Mouse (Mus musculus) forebrain, embryonic 16.5 days (tissue): ENCODE results near the gene Gm20388. TPM values are rescaled to one million over a fixed set of nuclear protein-coding genes. Genes with fewer than 3 reads are reported as not detected.

Experiments
- ATAC-seq: fragments of 200-750 bp; cut with Nextera tagmentation; 2 replicates; pipeline ENCODE4 v1.8.0; 2017; ENCODE audit warnings: mild to moderate bottlenecking, moderate library complexity
- H3K27ac ChIP-seq: fragments of 300-500 bp; sonication (generic); 2 replicates; pipeline ENCODE4 v1.5.1; 2014; ENCODE audit warnings: low read length, control low read depth
- H3K27me3 ChIP-seq: fragments of 300-500 bp; sonication (generic); replicated peaks from 2 replicates; pipeline ENCODE4 v1.6.1; 2014; ENCODE audit warnings: low read length; ENCODE audit not compliant: control insufficient read depth, insufficient read depth
- H3K36me3 ChIP-seq: fragments of 300-500 bp; sonication (generic); 2 replicates; pipeline ENCODE4 v1.6.1; 2014; ENCODE audit not compliant: control insufficient read depth, insufficient read depth
- H3K4me1 ChIP-seq: fragments of 300-500 bp; sonication (generic); replicated peaks from 2 replicates; pipeline ENCODE4 v1.6.1; 2014; ENCODE audit warnings: low read length; ENCODE audit not compliant: control insufficient read depth, insufficient read depth
- H3K4me2 ChIP-seq: fragments of 300-500 bp; sonication (generic); 2 replicates; pipeline ENCODE4 v1.6.1; 2014; ENCODE audit warnings: mild to moderate bottlenecking, low read length, control low read depth
- H3K4me3 ChIP-seq: fragments of 300-500 bp; sonication (generic); replicated peaks from 2 replicates; pipeline ENCODE4 v1.5.1; 2014; ENCODE audit warnings: mild to moderate bottlenecking, low read length, control low read depth
- H3K9ac ChIP-seq: fragments of 300-500 bp; sonication (generic); replicated peaks from 2 replicates; pipeline ENCODE4 v1.6.1; 2014; ENCODE audit warnings: low read depth, low read length, control low read depth
- H3K9me3 ChIP-seq: fragments of 300-500 bp; sonication (generic); 2 replicates; pipeline ENCODE4 v1.6.1; 2016; ENCODE audit warnings: low read length; ENCODE audit not compliant: control insufficient read depth
- WGBS: fragments of 180-500 bp; shearing (Covaris S2); extraction: QIAGEN DNeasy Blood & Tissue Kit; methylation state at CpG from one replicate; pipeline ENCODE4 v1.1.7; 2014; 5-methylcytosine and 5-hydroxymethylcytosine counted together
- polyA plus RNA-seq: library from polyadenylated mRNA; unstranded; fragments of >200 nt; fragmentation: Nextera tagmentation; extraction: Ambion mirVana; gene quantifications from 2 replicates; pipeline ENCODE4 v1.2.1, GENCODE M21; 2015

Gm20388 gene
- polyA plus RNA-seq, 1 experiment from 2014 or later, result 4.7 TPM

GRCm38 (mm10) chr8:123290679-123291078 is 3380.0 kb downstream of the Gm20388 start:
- no peaks in the 10 kb centered on the region for H3K9me3 ChIP-seq
- H3K4me2 ChIP-seq, result no peak overlapping the region
- H3K36me3 ChIP-seq, result no peaks in the 10 kb centered on the region
- H3K9ac ChIP-seq, result no peak overlapping the region
- H3K4me1 ChIP-seq, result no peaks in the 10 kb centered on the region
- WGBS, result 94% methylated on average over 8 of the region's 8 CpGs
- H3K27me3 ChIP-seq, result no peaks in the 10 kb centered on the region
- no peak overlapping the region for H3K4me3 ChIP-seq
- no peak for ATAC-seq
- no peak overlapping the region for H3K27ac ChIP-seq

DNA sequence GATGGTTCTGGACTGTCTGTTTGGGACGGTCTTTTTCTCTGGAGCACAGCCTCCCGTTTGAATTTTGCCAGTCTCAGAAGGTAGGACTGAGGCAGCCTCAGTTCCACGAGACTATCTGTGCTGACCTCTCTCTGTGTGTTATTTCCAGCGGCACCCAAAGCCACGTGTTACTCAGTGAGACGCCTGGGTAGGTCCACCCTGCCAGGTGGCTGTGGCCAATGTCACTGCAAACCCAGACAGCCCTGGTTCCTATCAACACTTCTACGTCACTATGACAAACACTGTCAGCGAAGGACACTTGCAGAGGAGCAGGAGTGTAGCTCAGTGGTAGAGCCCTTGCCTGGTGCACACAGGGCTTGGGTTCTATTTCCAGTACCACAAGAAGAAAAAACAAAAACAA is 3381.1 kb downstream of the Gm20388 start:
- 92% methylated on average over 8 of the region's 8 CpGs for WGBS
- Histone ChIP-seq H3K36me3 (no peaks in the 10 kb centered on the region), H3K27ac (no peak overlapping the region)

GRCm38 (mm10) chr8:123292281-123292680 is 3381.6 kb downstream of the Gm20388 start:
- WGBS, result 88% methylated on average over 3 of the region's 3 CpGs

More for the DNA sequence above, 3381.1 kb downstream of the Gm20388 start:
- ATAC-seq, result no peak
- Histone ChIP-seq H3K9me3 (no peaks in the 10 kb centered on the region), H3K9ac (no peak overlapping the region), H3K27me3 (no peaks in the 10 kb centered on the region), H3K4me1 (no peaks in the 10 kb centered on the region), H3K4me3 (no peak overlapping the region), H3K4me2 (no peak overlapping the region)

DNA sequence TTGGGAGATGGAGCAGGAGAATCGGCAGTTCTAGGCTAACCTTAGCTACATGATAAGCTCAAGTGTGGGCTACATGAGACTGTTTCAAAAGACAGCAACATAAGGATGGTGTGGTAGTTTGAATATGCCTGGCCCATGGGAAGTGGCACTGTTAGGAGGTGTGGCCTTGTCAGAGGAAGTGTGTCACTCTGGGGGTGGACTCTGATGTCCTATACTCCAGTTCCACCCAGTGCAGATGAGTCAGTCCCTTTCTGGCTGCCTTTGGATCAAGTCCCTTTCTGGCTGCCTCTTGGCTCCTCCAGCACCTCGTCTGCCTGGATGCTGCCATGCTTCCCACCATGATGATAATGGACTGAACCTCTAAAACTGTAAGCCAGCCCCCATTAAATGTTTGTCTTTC is 3382.1 kb downstream of the Gm20388 start:
- Histone ChIP-seq H3K4me2 (no peak overlapping the region), H3K27ac (no peak overlapping the region), H3K4me1 (no peaks in the 10 kb centered on the region), H3K9me3 (no peaks in the 10 kb centered on the region), H3K27me3 (no peaks in the 10 kb centered on the region), H3K4me3 (no peak overlapping the region), H3K9ac (no peak overlapping the region), H3K36me3 (no peaks in the 10 kb centered on the region)
- no peak for ATAC-seq
- 81% methylated on average over 2 of the region's 2 CpGs for WGBS

More at GRCm38 (mm10) chr8:123292281-123292680, 3381.6 kb downstream of the Gm20388 start:
- no peaks in the 10 kb centered on the region for H3K36me3 ChIP-seq
- H3K4me3 ChIP-seq, result no peak overlapping the region
- H3K27ac ChIP-seq, result no peak overlapping the region
- no peak overlapping the region for H3K9ac ChIP-seq
- no peaks in the 10 kb centered on the region for H3K9me3 ChIP-seq
- no peak overlapping the region for H3K4me2 ChIP-seq
- ATAC-seq, result no peak
- no peaks in the 10 kb centered on the region for H3K27me3 ChIP-seq
- H3K4me1 ChIP-seq, result no peaks in the 10 kb centered on the region

GRCm38 (mm10) chr8:123298301-123298700 is 3387.7 kb downstream of the Gm20388 start:
- 95% methylated on average over 11 of the region's 11 CpGs for WGBS
- H3K36me3 ChIP-seq, result no peaks in the 10 kb centered on the region

DNA sequence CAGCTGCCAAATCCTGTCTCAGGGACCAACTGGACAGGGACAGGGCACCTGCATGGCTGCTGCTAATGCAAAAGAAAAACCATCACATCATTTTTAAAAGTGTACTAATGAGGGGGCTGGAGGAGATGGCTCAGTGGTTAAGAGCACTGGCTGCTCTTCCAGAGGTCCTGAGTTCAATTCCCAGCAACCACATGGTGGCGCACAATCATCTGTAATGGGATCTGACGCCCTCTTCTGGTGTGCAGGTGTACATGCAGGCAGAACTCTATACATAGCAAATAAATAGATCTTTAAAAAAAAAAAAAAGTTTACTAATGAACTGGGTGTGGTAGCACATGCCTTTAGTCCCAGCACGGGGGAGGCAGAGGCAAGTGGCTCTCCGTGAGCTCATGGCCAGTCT is 3398.1 kb downstream of the Gm20388 start:
- WGBS, result 67% methylated on average over 4 of the region's 4 CpGs
- no peak overlapping the region for H3K4me2 ChIP-seq
- no peak overlapping the region for H3K27ac ChIP-seq
- H3K9me3 ChIP-seq, result no peaks in the 10 kb centered on the region
- no peak for ATAC-seq
- H3K4me1 ChIP-seq, result no peaks in the 10 kb centered on the region
- no peaks in the 10 kb centered on the region for H3K36me3 ChIP-seq
- no peaks in the 10 kb centered on the region for H3K27me3 ChIP-seq
- H3K4me3 ChIP-seq, result no peak overlapping the region
- no peak overlapping the region for H3K9ac ChIP-seq

More at GRCm38 (mm10) chr8:123298301-123298700, 3387.7 kb downstream of the Gm20388 start:
- no peak overlapping the region for H3K4me2 ChIP-seq
- no peaks in the 10 kb centered on the region for H3K9me3 ChIP-seq
- H3K4me1 ChIP-seq, result no peaks in the 10 kb centered on the region
- H3K4me3 ChIP-seq, result no peak overlapping the region
- H3K27ac ChIP-seq, result no peak overlapping the region
- no peaks in the 10 kb centered on the region for H3K27me3 ChIP-seq
- ATAC-seq, result no peak
- H3K9ac ChIP-seq, result no peak overlapping the region

GRCm38 (mm10) chr8:123317781-123318466 is 3407.3 kb downstream of the Gm20388 start:
- WGBS, result 8% methylated on average over 21 of the region's 21 CpGs
- no peaks in the 10 kb centered on the region for H3K9me3 ChIP-seq
- no peak overlapping the region for H3K27ac ChIP-seq
- no peaks in the 10 kb centered on the region for H3K36me3 ChIP-seq
- peaks cover 13% of the 10 kb centered on the region for H3K4me1 ChIP-seq
- peak overlapping the region; percentile 70 for H3K4me2 ChIP-seq
- no peaks in the 10 kb centered on the region for H3K27me3 ChIP-seq
- ATAC-seq, result no peak; the same call in 1 of the 2 replicates
- peak overlapping the region; percentile 60 for H3K9ac ChIP-seq
- peak overlapping the region; percentile 58 for H3K4me3 ChIP-seq

DNA sequence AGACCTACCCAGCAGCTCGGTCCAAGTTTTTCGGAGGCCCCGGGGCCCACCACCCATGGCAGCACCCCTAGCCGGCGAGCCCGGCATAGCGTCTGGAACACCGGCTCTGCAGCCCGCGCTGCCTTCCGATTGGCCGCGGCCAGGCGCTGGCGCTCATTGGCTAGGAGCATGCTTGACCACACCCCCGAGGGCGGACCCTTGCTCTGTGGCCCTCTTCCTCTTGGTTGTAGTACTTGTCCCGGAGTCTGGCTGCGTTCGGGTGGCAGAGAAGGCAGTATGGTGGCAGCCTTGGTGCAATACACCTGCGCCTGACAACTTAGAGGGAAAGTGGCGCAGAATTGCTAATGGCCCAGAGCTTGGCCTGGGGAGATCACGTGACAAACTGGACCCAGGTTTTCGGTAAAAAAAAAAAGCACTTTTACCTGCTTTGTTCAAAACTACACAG is 3407.8 kb downstream of the Gm20388 start, which contains the start of gene Fanca:
Gene Fanca, minus strand, starts transcription at position 110 of the 445 bp plus-strand sequence.
- Histone ChIP-seq H3K4me3 (peak within 1 kb of the TSS; percentile 58), H3K27me3 (no peaks in the 10 kb centered on the region), H3K9me3 (no peaks in the 10 kb centered on the region), H3K9ac (peak within 1 kb of the TSS; percentile 60), H3K36me3 (no peaks in the 10 kb centered on the region), H3K27ac (no peak within 1 kb of the TSS), H3K4me1 (peaks cover 13% of the 10 kb centered on the region), H3K4me2 (peak within 1 kb of the TSS; percentile 70)
- ATAC-seq, result peak; percentile 99
- WGBS, result 0% methylated on average over 24 of the region's 24 CpGs

DNA sequence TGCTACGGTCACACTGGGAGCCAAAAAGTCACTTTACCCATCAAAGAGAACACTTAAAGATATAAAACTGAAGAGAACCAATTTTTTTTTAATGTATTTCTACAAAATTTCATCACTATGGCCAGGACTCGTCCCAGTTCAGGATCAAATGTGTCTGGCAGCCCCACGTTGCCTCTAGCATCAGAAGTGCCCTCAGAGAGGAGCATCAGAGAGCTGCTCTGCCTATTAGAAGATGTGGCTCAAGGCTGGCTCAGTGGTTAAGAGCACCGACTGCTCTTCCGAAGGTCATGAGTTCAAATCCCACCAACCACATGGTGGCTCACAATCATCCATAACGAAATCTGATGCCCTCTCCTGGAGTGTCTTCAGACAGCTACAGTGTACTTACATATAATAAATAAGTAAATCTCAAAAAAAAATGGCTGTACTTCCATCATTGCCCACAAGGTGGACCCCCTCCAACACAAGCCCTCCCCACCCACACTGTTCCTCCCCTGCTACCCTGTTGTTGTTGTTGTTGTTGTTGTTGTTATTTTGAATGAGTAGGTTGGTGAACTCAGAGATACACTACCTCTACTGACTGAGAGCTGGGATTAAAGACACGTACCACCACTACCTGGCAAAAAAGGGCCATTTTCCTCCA is 3409.0 kb downstream of the Gm20388 start:
- WGBS, result 41% methylated on average over 7 of the region's 7 CpGs
- no peak overlapping the region for H3K9ac ChIP-seq

More for the DNA sequence above, 3409.0 kb downstream of the Gm20388 start:
- H3K9me3 ChIP-seq, result no peaks in the 10 kb centered on the region
- no peaks in the 10 kb centered on the region for H3K27me3 ChIP-seq
- no peak overlapping the region for H3K4me3 ChIP-seq
- ATAC-seq, result 0 out of 2 replicates have a peak, but pooled peaks have one; percentile 1
- peaks cover 13% of the 10 kb centered on the region for H3K4me1 ChIP-seq
- no peak overlapping the region for H3K4me2 ChIP-seq
- H3K27ac ChIP-seq, result no peak overlapping the region
- no peaks in the 10 kb centered on the region for H3K36me3 ChIP-seq
